Mouse (Mus musculus): ENCODE data around the gene Tnik. TPM values are rescaled to one million over a fixed set of nuclear protein-coding genes. Genes with fewer than 3 reads are reported as not detected.

Tnik gene
- total RNA-seq, 2 experiments from 2014 or later: 232 to 233 TPM

- peak; percentile 81 for DNase-seq
- intact Hi-C loops (cut with DNase I): loop anchor here (5.0 to 10.0 kb wide), 4 partner anchors 68 to 291 kb away; no protein-coding TSS in a partner anchor
Observed at GRCm38 (mm10) chr3:28263948-28264840, 1.2 kb downstream of the Tnik start.

GRCm38 (mm10) chr3:28264841-28265150 is 1.8 kb downstream of the Tnik start:
- DNase-seq: no peak
- intact Hi-C loops (cut with DNase I): loop anchor here (5.0 to 10.0 kb wide), 4 partner anchors 68 to 290 kb away; no protein-coding TSS in a partner anchor

DNA sequence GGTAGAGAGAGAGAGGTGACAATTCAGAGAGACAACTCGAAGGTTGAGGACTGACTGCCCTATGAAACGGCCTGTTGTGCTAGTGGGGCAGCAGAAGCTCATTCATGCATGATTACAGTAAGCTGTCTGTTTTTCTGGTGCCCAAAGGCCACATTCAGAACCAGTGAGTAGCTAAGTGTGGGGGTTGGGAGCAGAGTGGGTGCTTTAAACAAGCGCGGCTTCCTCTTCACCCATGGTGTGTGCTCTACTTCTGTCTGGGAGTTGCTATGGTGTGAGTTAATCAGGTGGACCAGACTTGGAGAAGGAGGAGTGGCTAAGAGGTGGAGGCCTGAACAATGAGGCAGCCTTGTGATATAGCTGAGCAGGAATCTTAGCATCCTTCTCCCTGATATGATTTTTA is 2.2 kb downstream of the Tnik start:
- DNase-seq: peak; percentile 37
- intact Hi-C loops (cut with DNase I): loop anchor here (10.0 kb wide), 2 partner anchors 190 to 290 kb away; no protein-coding TSS in a partner anchor

DNA sequence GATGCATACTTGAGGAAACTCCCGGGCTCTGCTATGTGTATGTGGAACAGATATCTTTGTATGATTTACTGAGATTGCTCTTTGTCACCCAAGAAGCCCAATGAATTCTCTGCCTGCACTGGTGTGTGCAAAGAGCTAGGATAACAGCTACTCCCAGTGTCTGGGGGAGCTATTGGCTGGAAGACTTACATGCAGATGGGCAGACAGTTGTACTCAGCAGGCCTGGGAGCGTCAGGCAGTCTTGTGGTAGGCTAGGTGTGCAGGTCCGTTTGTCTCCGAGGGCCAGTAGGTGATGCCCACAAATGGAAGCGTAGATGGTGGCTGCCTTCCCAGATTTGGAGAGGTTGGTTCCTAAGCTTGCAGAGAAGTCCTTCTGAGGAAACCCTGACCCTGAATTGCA is 2.6 kb downstream of the Tnik start:
- DNase-seq: peak; percentile 58
- intact Hi-C loops (cut with DNase I): loop anchor here (10.0 kb wide), 2 partner anchors 189 to 289 kb away; no protein-coding TSS in a partner anchor

- intact Hi-C loops (cut with DNase I): loop anchor here (10.0 kb wide), 2 partner anchors 188 to 288 kb away; no protein-coding TSS in a partner anchor
- DNase-seq: no peak
Observed at GRCm38 (mm10) chr3:28267211-28267610, 4.2 kb downstream of the Tnik start.

DNA sequence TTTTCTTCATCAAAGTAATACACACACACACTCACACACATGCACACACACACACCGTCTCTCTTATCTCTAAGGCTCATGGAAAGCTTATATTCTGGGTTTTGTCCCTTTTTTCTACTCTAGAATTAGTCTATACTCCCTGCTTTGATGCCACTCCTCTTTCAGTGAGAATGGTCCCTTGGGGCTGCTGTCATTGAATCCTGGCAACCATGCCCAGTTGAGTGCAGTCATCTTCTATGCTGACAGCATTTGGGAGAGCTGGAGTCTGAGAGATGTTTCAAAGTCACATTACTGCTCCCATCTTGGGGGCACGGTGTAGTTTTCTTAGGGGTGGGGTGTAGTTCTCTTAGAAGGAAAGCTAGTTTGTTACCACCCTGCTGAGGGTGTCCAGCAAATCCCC is 6.7 kb downstream of the Tnik start:
- intact Hi-C loops (cut with DNase I): loop anchor here (10.0 kb wide), 2 partner anchors 185 to 285 kb away; no protein-coding TSS in a partner anchor

GRCm38 (mm10) chr3:28271884-28272283 is 8.9 kb downstream of the Tnik start:
- intact Hi-C loops (cut with DNase I): no loop called here
- DNase-seq: no peak

More for the DNA sequence above, 6.7 kb downstream of the Tnik start:
- peak; percentile 52 for DNase-seq

DNA sequence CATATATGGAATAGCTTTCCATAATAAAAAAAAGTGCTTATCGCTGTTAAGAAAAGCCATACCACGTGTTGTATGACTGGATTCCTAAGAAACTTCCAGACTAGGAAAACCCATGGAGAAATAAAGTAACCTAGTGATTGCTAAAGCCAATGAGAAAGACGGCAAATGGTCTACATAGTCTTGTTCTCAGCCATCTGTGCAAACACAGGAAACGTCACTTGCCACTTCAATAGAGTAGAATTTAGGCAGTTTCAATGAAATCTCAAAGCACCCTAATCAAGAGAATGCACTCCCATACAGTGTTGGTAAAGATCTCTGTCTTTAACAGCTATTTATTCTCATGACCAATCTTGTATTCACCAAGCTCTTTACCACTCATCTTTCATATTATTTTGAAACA is 11.7 kb downstream of the Tnik start:
- no peak for DNase-seq
- intact Hi-C loops (cut with DNase I): no loop called here

DNA sequence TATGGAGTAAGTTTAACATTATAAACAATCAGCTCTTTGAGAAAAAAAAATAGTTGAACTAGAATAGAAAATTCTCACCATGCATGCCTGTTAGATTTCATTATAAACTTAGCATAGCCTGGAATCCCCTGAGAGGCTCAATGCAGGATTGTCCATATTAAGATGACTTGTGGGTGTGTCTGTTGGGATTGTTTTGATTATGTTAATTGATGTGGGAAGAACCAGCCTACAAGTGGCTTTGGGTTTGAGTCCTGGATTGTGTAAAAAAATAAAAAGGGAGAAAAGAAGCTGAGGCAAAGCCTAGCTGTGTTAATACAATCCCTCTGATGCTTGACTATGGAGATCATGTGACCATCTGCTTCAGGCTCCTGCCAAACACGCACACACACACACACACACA is 26.7 kb downstream of the Tnik start:
- no peak for DNase-seq
- intact Hi-C loops (cut with DNase I): no loop called here

DNA sequence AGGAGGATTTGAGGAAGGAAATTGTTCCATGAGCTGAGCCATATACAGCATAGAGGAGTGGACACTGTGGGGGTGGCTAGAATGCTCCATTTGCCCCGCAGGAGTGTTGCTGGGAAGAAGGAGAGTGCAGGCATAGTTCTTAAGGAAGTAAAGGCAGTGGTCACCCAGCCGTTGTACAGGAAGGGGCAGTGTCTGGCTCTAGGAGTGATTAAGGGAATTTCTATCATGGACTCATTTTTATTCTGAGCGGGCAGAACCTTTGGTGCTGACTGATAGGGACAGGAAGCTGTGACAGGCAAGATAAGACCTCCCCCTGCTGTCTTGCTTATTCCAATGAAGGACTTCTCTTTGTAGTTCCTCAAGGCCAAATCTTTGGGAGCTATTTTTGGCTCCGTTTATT is 38.4 kb downstream of the Tnik start:
- intact Hi-C loops (cut with DNase I): no loop called here
- no peak for DNase-seq

- intact Hi-C loops (cut with DNase I): no loop called here
- DNase-seq: no peak
Observed at GRCm38 (mm10) chr3:28303915-28304314, 40.9 kb downstream of the Tnik start.

- intact Hi-C loops (cut with DNase I): no loop called here
- no peak for DNase-seq
Observed at GRCm38 (mm10) chr3:28306852-28307251, 43.8 kb downstream of the Tnik start.

- intact Hi-C loops (cut with DNase I): no loop called here
- no peak for DNase-seq
Observed at GRCm38 (mm10) chr3:28314438-28314837, 51.4 kb downstream of the Tnik start.

GRCm38 (mm10) chr3:28317339-28317738 is 54.3 kb downstream of the Tnik start:
- DNase-seq: no peak
- intact Hi-C loops (cut with DNase I): no loop called here

DNA sequence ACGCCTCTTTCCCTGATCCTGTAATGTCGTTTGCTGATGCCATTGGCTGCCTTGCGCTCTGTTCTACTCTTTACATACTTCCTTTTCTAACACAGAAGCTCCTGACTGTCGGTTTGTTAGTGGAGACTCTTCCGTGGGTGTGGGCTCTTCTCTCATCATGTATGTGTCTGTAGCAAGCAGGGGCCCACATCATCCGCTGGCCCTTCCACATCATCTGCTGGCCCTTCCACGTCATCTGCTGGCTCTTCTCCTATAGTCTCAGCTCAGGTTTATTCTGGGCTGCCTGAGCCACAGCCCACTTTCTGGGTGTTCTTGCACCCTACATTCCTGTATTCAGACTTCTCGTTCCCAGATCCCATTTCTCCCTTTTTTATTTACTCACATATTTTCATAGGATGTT is 58.6 kb downstream of the Tnik start:
- intact Hi-C loops (cut with DNase I): no loop called here
- DNase-seq: no peak

- DNase-seq: no peak
- intact Hi-C loops (cut with DNase I): no loop called here
Observed at GRCm38 (mm10) chr3:28325613-28326233, 62.7 kb downstream of the Tnik start.

- intact Hi-C loops (cut with DNase I): loop anchor here (5.0 to 10.0 kb wide), 2 partner anchors 70 to 222 kb away; partner anchors contain the start of gene Tnik
- no peak for DNase-seq
Observed at GRCm38 (mm10) chr3:28332316-28332715, 69.3 kb downstream of the Tnik start.

GRCm38 (mm10) chr3:28333869-28334268 is 70.9 kb downstream of the Tnik start:
- intact Hi-C loops (cut with DNase I): loop anchor here (5.0 to 10.0 kb wide), 2 partner anchors 72 to 221 kb away; partner anchors contain the start of gene Tnik
- peak; percentile 45 for DNase-seq

GRCm38 (mm10) chr3:28334547-28334946 is 71.5 kb downstream of the Tnik start:
- no peak for DNase-seq
- intact Hi-C loops (cut with DNase I): loop anchor here (5.0 to 10.0 kb wide), 2 partner anchors 72 to 220 kb away; partner anchors contain the start of gene Tnik

- intact Hi-C loops (cut with DNase I): no loop called here
- no peak for DNase-seq
Observed at GRCm38 (mm10) chr3:28340071-28340470, 77.1 kb downstream of the Tnik start.

DNA sequence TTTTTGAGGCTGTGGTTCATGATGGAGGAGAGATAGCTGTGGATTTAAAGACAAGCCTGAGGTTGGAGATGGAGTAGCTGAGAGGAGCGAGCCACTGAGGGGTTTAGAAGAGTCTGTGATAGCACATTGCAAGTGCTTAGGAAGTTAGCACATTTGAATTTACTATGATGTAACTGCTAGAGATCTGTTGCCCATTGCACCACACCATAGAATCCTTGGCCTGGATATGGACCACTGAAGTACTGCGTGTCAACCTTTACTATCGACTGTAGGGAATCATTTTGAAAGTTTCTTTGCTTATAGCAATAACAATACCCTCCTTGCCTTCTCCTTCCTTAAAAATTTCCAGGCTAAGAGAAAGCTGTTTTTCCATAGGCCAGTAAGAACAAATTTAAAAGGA is 80.2 kb downstream of the Tnik start:
- intact Hi-C loops (cut with DNase I): no loop called here
- DNase-seq: no peak

GRCm38 (mm10) chr3:28343661-28344060 is 80.6 kb downstream of the Tnik start:
- DNase-seq: no peak
- intact Hi-C loops (cut with DNase I): no loop called here

Measured in left cerebral cortex, postnatal 4 days (tissue).